Mouse (Mus musculus) granulocyte monocyte progenitor cell, adult 5-6 weeks (primary cell): ENCODE measurements around the gene Gm45021. TPM values are rescaled to one million over a fixed set of nuclear protein-coding genes. Genes with fewer than 3 reads are reported as not detected.
A peak's percentile ranks its signal among the peaks of the same experiment; 100 is the strongest.

Experiments
- ATAC-seq: replicated peaks from 2 replicates; pipeline ENCODE4 v1.8.0; 2016; ENCODE audit warnings: mild to moderate bottlenecking, moderate TSS enrichment, inconsistent platforms; ENCODE audit not compliant: poor library complexity, severe bottlenecking
- total RNA-seq, 2 experiments: library from RNA; stranded (forward) in 1 of 2; stranded (reverse) in 1 of 2; fragments of 200-712, 200-1000 nt in 1 of 2; fragments of >200 nt in 1 of 2; fragmentation: Nextera tagmentation in 1 of 2; gene quantifications; 2 replicates each; pipeline ENCODE4 v1.2.3; 2014 to 2017

Gene Gm45021
- total RNA-seq, 2 experiments from 2014 or later: not detected

DNA sequence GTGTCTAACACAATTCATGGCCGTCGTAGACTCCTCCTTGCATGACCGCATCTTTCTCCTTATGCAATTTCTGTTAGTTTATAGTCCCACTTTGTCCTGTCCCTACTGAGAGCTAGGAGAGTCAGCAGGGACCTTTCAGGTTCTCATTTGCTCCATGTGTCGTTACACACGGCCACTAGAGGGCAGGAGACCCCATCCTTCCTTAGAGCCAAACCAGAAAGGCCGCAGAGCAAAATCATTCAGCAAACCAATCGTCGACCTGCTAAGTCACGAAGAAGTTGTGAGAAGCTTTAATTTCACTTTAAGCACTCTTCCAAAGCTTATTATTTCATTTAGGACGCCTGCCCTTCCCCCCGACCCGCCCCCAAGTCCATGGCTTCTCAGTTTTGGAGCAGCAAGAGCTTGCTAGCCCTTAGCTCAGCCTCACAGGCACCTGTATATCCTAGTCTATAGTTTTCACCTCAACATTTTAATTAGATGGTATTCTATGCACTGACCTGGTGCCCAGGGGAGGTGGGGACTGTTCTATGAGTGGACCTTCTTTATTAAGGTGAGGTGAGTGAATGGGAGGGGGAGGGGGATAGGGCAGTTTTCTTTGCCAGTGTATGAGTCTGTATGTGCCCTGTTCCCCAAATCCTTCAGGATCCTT lies 56.4 kb downstream of the Gm45021 start:
- peak; percentile 71 for ATAC-seq

DNA sequence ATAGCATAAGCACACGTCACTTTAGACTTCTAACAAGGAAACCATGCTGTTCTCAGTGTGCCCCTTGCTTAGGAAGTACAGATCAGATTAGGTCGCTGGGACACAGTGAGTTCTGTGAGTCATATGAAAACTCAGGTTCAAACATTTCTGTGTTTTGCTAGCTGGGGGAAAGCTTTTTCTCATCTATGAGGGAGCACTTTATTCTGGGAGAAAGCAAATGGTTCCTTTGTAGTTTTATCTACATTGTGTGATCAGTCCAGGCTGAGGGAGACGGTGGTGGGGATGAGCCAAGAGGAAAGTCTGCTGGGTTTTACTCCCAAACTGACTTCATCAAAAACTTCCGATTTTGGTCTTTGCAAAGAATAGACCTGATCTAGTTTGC lies 56.9 kb downstream of the Gm45021 start:
- ATAC-seq: no peak

DNA sequence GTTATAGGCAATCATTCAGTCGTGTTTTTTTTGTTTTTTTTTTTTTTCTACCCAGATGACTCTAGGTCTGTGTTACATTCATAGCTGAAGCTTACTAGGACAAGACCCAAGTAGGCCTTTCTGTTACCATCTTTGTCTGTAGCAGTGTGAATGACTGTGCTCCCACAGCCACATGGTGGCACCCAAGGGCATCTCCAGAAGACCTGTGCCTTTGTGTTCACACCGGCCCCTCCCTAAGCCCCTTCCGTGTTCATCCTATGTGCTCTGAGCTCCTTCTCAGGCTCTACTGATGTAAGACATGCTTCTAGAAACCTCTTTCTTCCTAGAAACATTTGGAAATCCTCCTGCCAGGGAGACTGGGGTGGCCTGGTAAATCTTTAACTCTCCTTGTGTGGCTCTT lies 57.6 kb downstream of the Gm45021 start, which contains the start of gene Gimap8:
Gene Gimap8, plus strand, starts transcription at position 240 of the 400 bp plus-strand sequence.
- peak; percentile 66 for ATAC-seq

GRCm38 (mm10) chr6:48647611-48648010 lies 58.2 kb downstream of the Gm45021 start:
- ATAC-seq: no peak

DNA sequence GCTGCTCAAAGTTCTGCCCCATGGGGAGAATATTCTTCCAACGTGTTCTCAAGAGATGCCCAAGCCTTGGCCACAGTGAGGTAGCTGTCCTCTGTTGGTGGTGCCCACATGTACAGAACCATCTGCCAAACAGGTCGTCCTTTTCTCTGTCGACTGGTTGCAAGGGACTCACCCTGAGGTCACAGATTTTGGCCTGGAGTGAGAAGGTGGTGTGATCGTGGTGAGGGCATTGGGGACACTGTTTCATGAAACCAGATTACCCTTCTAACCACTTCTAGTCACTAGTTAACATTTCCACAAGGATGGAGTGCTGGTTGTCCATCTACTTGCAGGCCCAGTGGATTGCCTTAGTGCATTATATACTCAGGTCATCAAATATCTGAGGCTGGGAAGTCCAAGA lies 59.4 kb downstream of the Gm45021 start:
- no peak for ATAC-seq

GRCm38 (mm10) chr6:48650041-48650440 lies 60.6 kb downstream of the Gm45021 start:
- ATAC-seq: no peak

- ATAC-seq: no peak
Measured at GRCm38 (mm10) chr6:48658721-48659120, 69.3 kb downstream of the Gm45021 start.

Other genes with a start within 250 kb of the Gm45021 start
- 2.7 and 6.7 TPM in 2 replicates for gene Krba1, start 194.0 kb upstream of the Gm45021 start, total RNA-seq (2014; fragmentation: Nextera tagmentation)
- gene Krba1, start 194.0 kb upstream of the Gm45021 start, total RNA-seq (2017): 0.98 and 1.8 TPM in 2 replicates
- 3.0 and 6.3 TPM in 2 replicates for gene Zfp467, start 143.8 kb upstream of the Gm45021 start, total RNA-seq (2014; fragmentation: Nextera tagmentation)
- 0.57 and 3.1 TPM in 2 replicates for gene Zfp467, start 143.8 kb upstream of the Gm45021 start, total RNA-seq (2017)
- gene Sspo, start 141.4 kb upstream of the Gm45021 start, total RNA-seq (2014; fragmentation: Nextera tagmentation): not detected in 2 replicates
- not detected in 2 replicates for gene Sspo, start 141.4 kb upstream of the Gm45021 start, total RNA-seq (2017)
- not detected in 2 replicates for gene Atp6v0e2, start 52.0 kb upstream of the Gm45021 start, total RNA-seq (2014; fragmentation: Nextera tagmentation)
- gene Atp6v0e2, start 52.0 kb upstream of the Gm45021 start, total RNA-seq (2017): not detected in 2 replicates
- gene Lrrc61, start 34.8 kb upstream of the Gm45021 start, total RNA-seq (2014; fragmentation: Nextera tagmentation): 11.3 and 12.5 TPM in 2 replicates
- 5.4 and 7.3 TPM in 2 replicates for gene Lrrc61, start 34.8 kb upstream of the Gm45021 start, total RNA-seq (2017)
- not detected in 2 replicates for gene Rarres2, start 16.8 kb upstream of the Gm45021 start, total RNA-seq (2014; fragmentation: Nextera tagmentation)
- not detected in 2 replicates for gene Rarres2, start 16.8 kb upstream of the Gm45021 start, total RNA-seq (2017)
- gene Repin1, start 4.3 kb downstream of the Gm45021 start, total RNA-seq (2014; fragmentation: Nextera tagmentation): 15.2 and 18.8 TPM in 2 replicates
- gene Repin1, start 4.3 kb downstream of the Gm45021 start, total RNA-seq (2017): 10.6 and 12.0 TPM in 2 replicates
- not detected in 2 replicates for gene Gm44965, start 4.3 kb downstream of the Gm45021 start, total RNA-seq (2014; fragmentation: Nextera tagmentation)
- not detected in 2 replicates for gene Gm44965, start 4.3 kb downstream of the Gm45021 start, total RNA-seq (2017)
- gene Zfp775, start 12.5 kb downstream of the Gm45021 start, total RNA-seq (2014; fragmentation: Nextera tagmentation): 2.2 TPM in 1 of 2 replicates, not detected in the other
- gene Zfp775, start 12.5 kb downstream of the Gm45021 start, total RNA-seq (2017): 0.99 and 1.7 TPM in 2 replicates
- 1.3 TPM in 1 of 2 replicates, not detected in the other for gene AI854703, start 37.2 kb downstream of the Gm45021 start, total RNA-seq (2014; fragmentation: Nextera tagmentation)
- gene AI854703, start 37.2 kb downstream of the Gm45021 start, total RNA-seq (2017): 0.05 and 0.13 TPM in 2 replicates
- gene Gimap8, start 57.6 kb downstream of the Gm45021 start, total RNA-seq (2014; fragmentation: Nextera tagmentation): not detected in 2 replicates
- 0.34 and 0.72 TPM in 2 replicates for gene Gimap8, start 57.6 kb downstream of the Gm45021 start, total RNA-seq (2017)
- 8.3 and 10.3 TPM in 2 replicates for gene Gimap9, start 86.5 kb downstream of the Gm45021 start, total RNA-seq (2014; fragmentation: Nextera tagmentation)
- gene Gimap9, start 86.5 kb downstream of the Gm45021 start, total RNA-seq (2017): 9.4 and 16.1 TPM in 2 replicates
- not detected in 2 replicates for gene Gimap4, start 94.9 kb downstream of the Gm45021 start, total RNA-seq (2014; fragmentation: Nextera tagmentation)
- gene Gimap4, start 94.9 kb downstream of the Gm45021 start, total RNA-seq (2017): 0.60 and 1.3 TPM in 2 replicates
- gene Gimap6, start 118.6 kb downstream of the Gm45021 start, total RNA-seq (2014; fragmentation: Nextera tagmentation): 0.58 and 1.4 TPM in 2 replicates
- 4.1 and 6.3 TPM in 2 replicates for gene Gimap6, start 118.6 kb downstream of the Gm45021 start, total RNA-seq (2017)
- gene Gm28053, start 129.0 kb downstream of the Gm45021 start, total RNA-seq (2014; fragmentation: Nextera tagmentation): 11.1 TPM in 1 of 2 replicates, not detected in the other
- 3.1 TPM in 1 of 2 replicates, not detected in the other for gene Gm28053, start 129.0 kb downstream of the Gm45021 start, total RNA-seq (2017)
- not detected in 2 replicates for gene Gimap7, start 129.0 kb downstream of the Gm45021 start, total RNA-seq (2014; fragmentation: Nextera tagmentation)
- not detected in 2 replicates for gene Gimap7, start 129.0 kb downstream of the Gm45021 start, total RNA-seq (2017)
- gene Gimap1, start 149.4 kb downstream of the Gm45021 start, total RNA-seq (2014; fragmentation: Nextera tagmentation): 0.43 and 3.1 TPM in 2 replicates
- gene Gimap1, start 149.4 kb downstream of the Gm45021 start, total RNA-seq (2017): 0.93 and 2.0 TPM in 2 replicates
- 0.75 TPM in 1 of 2 replicates, not detected in the other for gene Gimap5, start 156.6 kb downstream of the Gm45021 start, total RNA-seq (2014; fragmentation: Nextera tagmentation)
- 0.09 TPM in 1 of 2 replicates, not detected in the other for gene Gimap5, start 156.6 kb downstream of the Gm45021 start, total RNA-seq (2017)
- not detected in 2 replicates for gene Gimap3, start 181.2 kb downstream of the Gm45021 start, total RNA-seq (2014; fragmentation: Nextera tagmentation)
- 0.34 TPM in 1 of 2 replicates, not detected in the other for gene Gimap3, start 181.2 kb downstream of the Gm45021 start, total RNA-seq (2017)